Mouse (Mus musculus) midbrain, embryonic 15.5 days (tissue): Measurements from ENCODE around the gene Ifitm3. TPM values are rescaled to one million over a fixed set of nuclear protein-coding genes. Genes with fewer than 3 reads are reported as not detected.

ENCODE experiments used
- ATAC-seq: fragments of 200-750 bp; cut with Nextera tagmentation; replicated peaks from 2 replicates; pipeline ENCODE4 v1.8.0; 2017; ENCODE audit warnings: moderate TSS enrichment
- H3K27ac ChIP-seq: fragments of 300-500 bp; sonication (generic); 2 replicates; pipeline ENCODE4 v1.5.1; 2015; ENCODE audit warnings: mild to moderate bottlenecking, inconsistent platforms
- H3K27me3 ChIP-seq: fragments of 300-500 bp; sonication (generic); replicated peaks from 2 replicates; pipeline ENCODE4 v1.6.1; 2015; ENCODE audit warnings: inconsistent platforms
- H3K36me3 ChIP-seq: fragments of 300-500 bp; sonication (generic); replicated peaks from 2 replicates; pipeline ENCODE4 v1.6.1; 2015; ENCODE audit warnings: inconsistent platforms
- H3K4me1 ChIP-seq: fragments of 300-500 bp; sonication (generic); 2 replicates; pipeline ENCODE4 v1.6.1; 2015; ENCODE audit warnings: inconsistent platforms
- H3K4me2 ChIP-seq: fragments of 300-500 bp; sonication (generic); 2 replicates; pipeline ENCODE4 v1.6.1; 2015; ENCODE audit warnings: inconsistent platforms, mild to moderate bottlenecking, moderate library complexity
- H3K4me3 ChIP-seq: fragments of 300-500 bp; sonication (generic); 2 replicates; pipeline ENCODE4 v1.5.1; 2015; ENCODE audit warnings: mild to moderate bottlenecking, inconsistent platforms
- H3K9ac ChIP-seq: fragments of 300-500 bp; sonication (generic); 2 replicates; pipeline ENCODE4 v1.6.1; 2015; ENCODE audit warnings: mild to moderate bottlenecking, inconsistent platforms
- H3K9me3 ChIP-seq: fragments of 300-500 bp; sonication (generic); 2 replicates; pipeline ENCODE4 v1.6.1; 2016; ENCODE audit warnings: inconsistent platforms
- WGBS: fragments of 180-500 bp; shearing (Covaris S2); methylation state at CpG from one replicate; pipeline ENCODE4 v1.1.7; 2015; ENCODE audit warnings: mixed read lengths; 5-methylcytosine and 5-hydroxymethylcytosine counted together
- polyA plus RNA-seq: library from polyadenylated mRNA; unstranded; fragments of >200 nt; fragmentation: Nextera tagmentation; extraction: Ambion mirVana; gene quantifications from 2 replicates; pipeline ENCODE4 v1.2.1, GENCODE M21; 2015

Ifitm3 gene
- polyA plus RNA-seq, 1 experiment from 2014 or later: 40.9 TPM

DNA sequence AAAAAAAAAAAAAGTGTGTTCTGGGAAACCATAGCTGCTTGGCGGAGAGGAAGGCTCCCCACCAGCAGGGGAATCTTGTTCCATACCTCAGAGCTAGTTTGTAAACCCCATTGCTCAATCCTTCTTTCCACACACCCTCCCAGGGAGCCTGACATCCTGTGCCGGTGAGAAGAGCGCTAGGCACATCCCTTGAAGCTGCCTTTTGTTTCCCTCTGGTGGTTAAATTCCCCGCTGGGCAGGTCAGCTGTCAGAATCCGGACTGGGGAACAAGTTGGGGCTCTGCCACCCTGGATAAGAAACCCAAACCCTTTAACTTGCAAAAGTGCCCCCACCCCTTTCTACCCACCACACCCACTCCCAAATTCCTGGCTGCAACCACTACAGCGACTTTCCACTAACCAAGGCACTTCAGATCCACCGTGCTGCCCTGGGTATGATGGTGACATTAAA is 2.2 kb downstream of the Ifitm3 start:
- H3K27ac ChIP-seq: no peak overlapping the region
- WGBS: 5% methylated on average over 7 of the region's 7 CpGs
- H3K4me1 ChIP-seq: no peaks in the 10 kb centered on the region; the same call in 1 of the 2 replicates
- no peaks in the 10 kb centered on the region for H3K27me3 ChIP-seq
- no peaks in the 10 kb centered on the region for H3K36me3 ChIP-seq
- no peak overlapping the region for H3K9ac ChIP-seq
- H3K9me3 ChIP-seq: no peaks in the 10 kb centered on the region
- H3K4me3 ChIP-seq: no peak overlapping the region
- no peak for ATAC-seq
- H3K4me2 ChIP-seq: no peak overlapping the region

DNA sequence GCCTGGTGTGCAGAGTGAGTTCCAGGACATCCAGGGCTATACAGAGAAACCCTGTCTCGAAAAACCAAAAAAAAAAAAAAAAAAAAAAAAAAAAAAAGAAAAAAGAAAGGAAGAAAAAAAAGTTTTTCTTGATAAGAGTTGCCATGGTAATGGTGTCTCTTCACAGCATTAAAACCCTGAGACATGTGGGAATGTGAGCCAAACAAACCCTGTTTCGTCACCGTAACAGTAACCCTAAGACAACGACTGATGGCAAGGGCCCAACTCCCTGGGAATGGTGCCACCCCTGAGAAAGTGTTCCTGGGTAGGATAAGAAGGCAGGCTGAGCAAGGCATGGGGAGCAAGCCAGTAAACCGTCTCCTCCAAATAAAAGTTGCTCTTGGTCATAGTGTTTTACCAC is 3.7 kb downstream of the Ifitm3 start:
- H3K4me2 ChIP-seq: no peak overlapping the region
- H3K27me3 ChIP-seq: no peaks in the 10 kb centered on the region
- no peak overlapping the region for H3K4me3 ChIP-seq
- no peaks in the 10 kb centered on the region for H3K36me3 ChIP-seq
- WGBS: 75% methylated on average over 5 of the region's 5 CpGs
- H3K9me3 ChIP-seq: no peaks in the 10 kb centered on the region
- H3K4me1 ChIP-seq: no peaks in the 10 kb centered on the region; the same call in 1 of the 2 replicates
- no peak overlapping the region for H3K9ac ChIP-seq
- no peak overlapping the region for H3K27ac ChIP-seq
- no peak for ATAC-seq

DNA sequence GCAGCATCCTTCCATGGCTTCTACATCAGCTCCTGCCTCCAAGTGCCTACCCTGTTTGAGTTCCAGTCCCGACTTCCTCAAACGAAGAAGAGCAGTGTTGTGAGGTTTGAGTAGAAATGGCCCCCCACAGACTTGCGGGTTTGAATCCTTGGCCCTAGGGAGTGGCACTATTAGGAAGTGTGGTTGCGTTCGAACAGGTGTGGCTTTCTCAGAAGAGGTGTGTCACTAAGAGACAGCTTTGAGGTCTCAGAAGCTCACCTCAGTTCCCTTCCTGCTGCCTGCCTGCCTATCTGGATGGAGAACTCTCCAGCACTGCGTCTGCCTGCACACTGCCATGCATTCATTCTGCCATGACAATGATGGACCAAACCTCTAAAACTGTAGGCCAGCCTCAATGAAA is 4.1 kb downstream of the Ifitm3 start:
- Histone ChIP-seq H3K27ac (no peak overlapping the region), H3K9ac (no peak overlapping the region), H3K9me3 (no peaks in the 10 kb centered on the region), H3K4me3 (no peak overlapping the region), H3K36me3 (no peaks in the 10 kb centered on the region), H3K4me1 (no peaks in the 10 kb centered on the region; the same call in 1 of the 2 replicates), H3K4me2 (no peak overlapping the region), H3K27me3 (no peaks in the 10 kb centered on the region)
- WGBS: 93% methylated on average over 6 of the region's 6 CpGs
- no peak for ATAC-seq

DNA sequence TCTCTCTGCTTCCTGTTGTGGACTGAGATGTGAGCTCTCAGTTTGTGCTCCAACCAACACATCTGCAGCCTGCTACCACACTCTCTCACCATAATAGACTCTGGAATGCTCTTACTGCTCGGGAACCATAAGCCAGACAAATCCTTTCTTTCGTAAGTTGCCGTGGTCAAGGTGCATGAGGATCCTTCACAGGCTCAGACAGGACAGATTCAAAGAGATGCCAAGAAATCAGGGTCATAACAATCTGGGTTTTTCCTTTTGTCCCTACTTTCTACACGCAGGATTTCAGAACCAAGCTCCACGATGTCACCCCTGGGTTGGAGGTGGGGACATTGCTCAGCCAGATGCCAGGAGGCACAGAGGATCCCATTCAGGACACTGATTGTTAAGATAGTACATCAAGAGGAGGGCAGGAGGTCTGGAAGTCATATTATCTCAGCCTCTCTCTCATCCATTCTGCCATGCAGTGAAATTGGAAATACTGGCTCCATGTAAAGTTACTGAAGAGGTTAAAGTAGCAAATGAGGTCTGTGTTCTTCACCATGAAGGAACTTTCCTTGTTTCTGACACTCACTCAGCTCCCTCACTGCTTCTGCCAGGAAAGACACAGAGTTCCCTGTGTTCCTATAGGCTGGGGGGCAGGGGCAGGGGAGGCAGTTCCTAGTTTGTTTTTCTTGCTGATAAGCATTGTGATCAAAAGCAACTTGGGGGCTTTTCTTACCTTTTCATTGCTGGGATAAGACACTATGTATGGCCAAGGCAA is 7.1 kb downstream of the Ifitm3 start:
- no peak for ATAC-seq
- no peaks in the 10 kb centered on the region for H3K9me3 ChIP-seq
- H3K27me3 ChIP-seq: no peaks in the 10 kb centered on the region
- H3K4me1 ChIP-seq: no peaks in the 10 kb centered on the region; the same call in 1 of the 2 replicates
- no peak overlapping the region for H3K9ac ChIP-seq
- H3K4me2 ChIP-seq: no peak overlapping the region
- H3K27ac ChIP-seq: no peak overlapping the region
- no peak overlapping the region for H3K4me3 ChIP-seq
- WGBS: 84% methylated on average over 5 of the region's 5 CpGs
- H3K36me3 ChIP-seq: no peaks in the 10 kb centered on the region

DNA sequence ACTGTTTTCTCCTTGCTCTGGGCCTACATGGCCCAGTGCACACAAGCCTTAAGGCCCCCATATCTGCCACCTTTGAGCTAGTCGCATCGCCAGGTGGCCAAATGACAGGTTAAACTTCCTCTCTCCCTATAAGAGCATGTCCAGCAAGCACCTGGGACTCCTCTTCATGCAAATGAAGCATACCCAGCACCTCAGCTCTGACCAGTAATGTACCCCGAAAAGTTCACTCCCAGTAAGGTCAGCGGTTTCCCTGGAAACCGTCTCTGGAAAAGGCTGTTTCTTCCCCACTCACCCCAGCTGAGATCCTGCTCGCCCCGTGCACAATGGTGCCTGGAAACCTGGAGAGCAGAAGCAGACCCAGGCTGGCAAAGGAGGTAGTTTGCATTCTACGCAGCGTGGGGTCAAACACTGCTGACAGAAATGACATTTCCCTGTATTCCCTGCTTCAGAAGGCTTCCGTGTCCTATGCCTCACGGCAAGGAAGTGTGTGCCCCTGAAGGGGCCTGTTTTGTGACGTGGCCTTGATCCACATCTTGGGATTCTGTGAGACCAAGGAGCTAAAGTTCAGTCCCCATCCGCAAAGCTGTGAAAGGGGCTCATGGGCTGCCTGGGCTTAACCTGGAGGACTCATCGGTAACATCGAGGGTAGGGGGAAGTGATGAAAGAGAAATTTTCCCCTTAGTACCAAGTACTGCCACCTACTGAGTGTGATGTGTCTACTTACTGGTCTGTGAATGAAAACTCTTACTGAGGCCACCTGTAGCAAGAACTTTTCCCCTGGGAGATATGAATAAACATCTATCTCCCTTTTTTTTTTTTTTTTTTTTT is 9.5 kb downstream of the Ifitm3 start:
- ATAC-seq: no peak
- Histone ChIP-seq H3K9me3 (no peaks in the 10 kb centered on the region), H3K4me3 (no peak overlapping the region), H3K9ac (no peak overlapping the region), H3K4me1 (no peaks in the 10 kb centered on the region), H3K36me3 (no peaks in the 10 kb centered on the region), H3K27me3 (no peaks in the 10 kb centered on the region), H3K27ac (no peak overlapping the region), H3K4me2 (no peak overlapping the region)
- 73% methylated on average over 15 of the region's 15 CpGs for WGBS

DNA sequence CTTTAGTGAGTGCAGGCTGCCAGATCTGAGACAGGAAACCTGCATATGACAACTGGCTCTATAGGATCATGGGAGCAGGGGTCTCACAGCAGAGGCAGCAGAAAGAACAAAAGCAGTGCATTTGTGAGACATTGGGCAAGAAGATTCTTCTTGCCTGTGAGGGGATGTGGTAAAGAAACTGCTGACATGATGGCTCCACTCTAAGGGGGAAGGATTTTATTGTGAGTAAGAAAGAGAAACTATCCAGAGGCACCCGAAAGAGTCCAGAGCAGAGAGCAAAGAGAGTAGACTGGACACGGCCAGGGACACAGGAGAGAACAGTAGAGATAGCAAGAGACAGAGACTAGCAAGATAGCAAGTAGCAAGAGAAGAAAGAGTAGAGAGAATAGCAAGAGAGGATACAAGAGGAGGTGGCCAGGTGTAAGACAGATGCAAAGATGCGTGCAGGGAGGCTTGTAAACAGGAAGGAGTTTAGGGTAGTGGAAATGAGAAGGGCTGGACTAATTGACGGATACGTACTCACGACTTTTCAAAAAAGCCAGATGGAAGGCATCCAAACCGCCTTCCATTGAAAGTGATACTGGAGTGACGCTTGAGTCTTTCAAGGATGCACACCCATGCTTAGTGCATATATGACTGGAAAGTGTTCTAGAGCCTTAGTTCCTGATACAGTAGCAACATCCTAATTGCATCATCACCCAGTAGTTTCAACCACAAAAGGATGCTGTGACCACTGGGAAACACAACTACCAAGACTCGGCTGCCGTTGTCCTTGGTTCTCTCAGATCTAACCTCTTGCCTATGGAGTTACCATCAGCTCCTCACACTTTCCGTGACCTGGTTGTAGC is 11.5 kb downstream of the Ifitm3 start:
- H3K27me3 ChIP-seq: no peaks in the 10 kb centered on the region
- no peaks in the 10 kb centered on the region for H3K36me3 ChIP-seq
- no peaks in the 10 kb centered on the region for H3K9me3 ChIP-seq
- 90% methylated on average over 11 of the region's 11 CpGs for WGBS
- H3K4me3 ChIP-seq: no peak overlapping the region
- ATAC-seq: no peak
- no peak overlapping the region for H3K9ac ChIP-seq
- no peaks in the 10 kb centered on the region for H3K4me1 ChIP-seq
- no peak overlapping the region for H3K27ac ChIP-seq
- H3K4me2 ChIP-seq: no peak overlapping the region

DNA sequence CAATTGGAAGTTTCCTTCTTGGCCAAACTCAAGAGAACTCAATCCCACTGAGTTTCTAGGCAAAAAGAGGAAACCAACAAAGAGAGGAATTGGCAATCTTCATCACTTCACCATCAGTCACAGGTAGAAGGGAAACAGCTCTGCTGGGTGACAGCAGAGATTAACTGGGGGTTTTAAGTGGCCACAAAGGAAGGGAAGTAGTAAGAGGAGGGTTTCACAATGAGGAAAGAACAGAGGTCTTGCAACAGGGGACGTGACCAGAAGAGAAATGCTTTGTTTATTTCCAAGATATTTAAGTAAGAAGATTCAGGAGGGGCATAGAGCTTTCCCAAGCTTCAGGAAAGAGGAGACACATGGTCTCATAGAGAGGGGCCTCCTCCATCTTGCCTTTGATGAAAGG is 12.8 kb downstream of the Ifitm3 start:
- H3K4me1 ChIP-seq: no peaks in the 10 kb centered on the region
- no peak overlapping the region for H3K9ac ChIP-seq
- no peaks in the 10 kb centered on the region for H3K27me3 ChIP-seq
- H3K27ac ChIP-seq: no peak overlapping the region
- H3K4me3 ChIP-seq: no peak overlapping the region
- no peak overlapping the region for H3K4me2 ChIP-seq
- H3K36me3 ChIP-seq: no peaks in the 10 kb centered on the region
- no peak for ATAC-seq
- no peaks in the 10 kb centered on the region for H3K9me3 ChIP-seq
- 42% methylated on average over 1 of the region's 1 CpGs for WGBS

DNA sequence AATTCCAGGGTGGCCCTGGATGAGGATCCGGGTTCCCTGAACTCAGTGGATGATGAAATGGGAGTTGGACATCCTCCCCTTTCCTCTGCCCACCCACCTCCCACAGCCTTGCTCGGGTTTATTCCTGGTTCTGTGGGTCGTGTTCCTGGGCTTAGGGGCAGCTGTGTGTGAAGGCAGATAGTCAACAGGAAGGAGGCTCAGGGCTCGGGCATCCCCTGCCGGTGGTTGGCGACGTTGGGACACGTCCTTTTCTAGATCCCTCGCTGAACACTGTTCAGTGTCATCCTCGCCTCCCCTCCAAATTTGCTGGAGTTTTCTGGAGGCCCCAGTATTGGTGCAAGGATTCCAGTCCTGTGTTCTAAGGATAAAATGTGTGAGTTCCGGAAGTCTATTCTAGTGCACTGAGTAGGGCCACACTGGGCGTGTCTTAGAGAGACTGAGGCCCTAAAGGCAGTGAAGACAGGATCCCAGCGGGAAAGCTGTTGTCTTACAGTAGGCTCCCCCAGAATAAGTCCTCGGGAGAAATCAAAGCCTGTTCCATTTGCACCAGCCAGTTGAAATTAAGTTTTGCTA is 19.4 kb downstream of the Ifitm3 start:
- no peaks in the 10 kb centered on the region for H3K36me3 ChIP-seq
- no peak overlapping the region for H3K9ac ChIP-seq
- ATAC-seq: no peak
- H3K9me3 ChIP-seq: no peaks in the 10 kb centered on the region
- H3K27me3 ChIP-seq: no peaks in the 10 kb centered on the region
- H3K4me1 ChIP-seq: no peaks in the 10 kb centered on the region
- no peak overlapping the region for H3K27ac ChIP-seq
- H3K4me3 ChIP-seq: no peak overlapping the region
- WGBS: 90% methylated on average over 14 of the region's 14 CpGs
- H3K4me2 ChIP-seq: no peak overlapping the region

DNA sequence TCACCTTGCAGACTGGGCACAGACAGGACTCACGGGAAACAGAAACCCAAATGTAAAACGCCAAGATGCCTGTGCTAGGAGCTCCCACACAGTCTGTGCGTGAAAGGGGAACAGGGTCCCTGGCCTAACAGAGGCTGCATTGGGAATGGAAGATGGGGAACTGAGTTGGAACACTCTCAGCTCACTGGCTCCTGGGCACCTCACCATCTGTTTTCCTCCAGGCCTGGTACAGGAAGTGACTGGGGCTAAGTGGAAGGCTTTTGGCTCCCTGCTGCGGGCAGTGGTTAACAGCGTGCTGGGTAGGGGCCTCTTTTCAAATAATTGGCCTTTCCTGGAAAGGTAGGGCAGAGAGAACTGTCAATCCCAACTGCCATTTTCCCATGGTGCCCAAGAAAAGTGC is 19.9 kb downstream of the Ifitm3 start:
- Histone ChIP-seq H3K4me1 (no peaks in the 10 kb centered on the region), H3K4me3 (no peak overlapping the region), H3K36me3 (no peaks in the 10 kb centered on the region), H3K4me2 (no peak overlapping the region), H3K27me3 (no peaks in the 10 kb centered on the region), H3K9me3 (no peaks in the 10 kb centered on the region), H3K27ac (no peak overlapping the region), H3K9ac (no peak overlapping the region)
- ATAC-seq: no peak
- WGBS: 81% methylated on average over 5 of the region's 5 CpGs

DNA sequence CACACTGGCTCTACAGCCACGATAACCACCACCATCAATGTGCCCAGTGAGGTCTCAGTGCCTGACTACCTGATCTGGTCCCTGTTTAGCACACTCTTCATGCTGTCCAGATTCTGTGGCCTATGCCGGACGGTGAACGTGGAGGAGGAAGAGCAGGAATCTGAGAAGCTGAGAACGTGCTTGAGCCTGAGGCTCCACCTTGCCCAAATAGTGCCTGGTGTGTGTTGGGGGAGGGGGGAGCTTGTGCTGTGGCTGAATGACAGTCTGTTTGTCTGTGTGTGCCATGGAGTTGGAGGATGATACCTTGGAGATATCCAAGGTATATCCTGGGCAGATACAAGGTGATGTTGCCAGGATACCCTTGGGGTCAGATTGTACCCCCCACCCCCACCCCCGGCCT is 20.4 kb downstream of the Ifitm3 start:
- Histone ChIP-seq H3K9me3 (no peaks in the 10 kb centered on the region), H3K27me3 (no peaks in the 10 kb centered on the region), H3K27ac (no peak overlapping the region), H3K4me2 (no peak overlapping the region), H3K36me3 (no peaks in the 10 kb centered on the region), H3K9ac (no peak overlapping the region), H3K4me1 (no peaks in the 10 kb centered on the region), H3K4me3 (no peak overlapping the region)
- WGBS: 80% methylated on average over 6 of the region's 6 CpGs
- ATAC-seq: no peak

DNA sequence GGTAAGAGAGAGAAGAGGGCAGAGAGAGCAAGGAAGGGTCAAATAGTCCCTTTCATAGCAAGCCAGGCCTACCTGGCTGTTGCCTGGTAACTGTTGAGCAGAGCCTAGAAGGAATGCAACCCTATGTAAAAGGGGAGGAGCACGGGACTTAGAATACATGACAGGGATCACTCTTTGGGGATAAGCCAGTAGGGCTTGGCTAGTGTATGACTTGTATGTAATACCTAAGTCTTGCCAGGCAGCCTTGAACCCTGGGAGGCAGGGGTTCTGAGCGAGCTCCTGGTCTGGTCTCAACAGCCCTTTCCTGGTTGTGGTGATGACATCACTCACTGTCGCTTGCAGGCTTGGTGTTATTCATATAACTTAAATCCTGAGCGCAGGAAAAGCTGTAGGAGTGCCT is 21.5 kb downstream of the Ifitm3 start:
- Histone ChIP-seq H3K4me2 (no peak overlapping the region), H3K4me1 (no peaks in the 10 kb centered on the region), H3K9ac (no peak overlapping the region), H3K27me3 (no peaks in the 10 kb centered on the region), H3K9me3 (no peaks in the 10 kb centered on the region), H3K4me3 (no peak overlapping the region), H3K36me3 (no peaks in the 10 kb centered on the region), H3K27ac (no peak overlapping the region)
- WGBS: 82% methylated on average over 4 of the region's 4 CpGs
- no peak for ATAC-seq
